In genomic region chr10:8761656-8762055, GRCm38 (mm10) we compare ENCODE assay signal across 9 mouse cellular contexts.
DNase-seq lines count a peak whose midpoint lies in the region; ATAC-seq and TF ChIP-seq lines count a peak whose summit lies in the region.
"Had no signal": no experiment of that assay in that cellular context is flagged by ENCODE, and none has a peak within 500 bp of the region (broad histone marks: within the 10 kb centered on the region; RNA-seq: fewer than 3 reads in every experiment).

No protein-coding gene starts in this region.

- peak overlapping the region; percentile 63 for H3K4me2 ChIP-seq in heart, postnatal 0 days (ENCODE audit: low read depth, low read length)
- H3K4me2 ChIP-seq in forebrain, embryonic 13.5 days, result peak overlapping the region; percentile 54

- no peak for DNase-seq in heart, postnatal 0 days (ENCODE audit: low spot score)
- DNase-seq in heart, adult 9 months (ENCODE audit: low spot score in 2 of 2), result no peak
- DNase-seq in midbrain, embryonic 10.5 days (ENCODE audit: low spot score), result no peak
- no peak for DNase-seq in gastrocnemius, postnatal 10 days
- DNase-seq in urinary bladder, postnatal 36 days (ENCODE audit: low spot score in 2 of 2), result no peak
- DNase-seq in B cell, adult 2 months, result no peak
- DNase-seq: thymus, postnatal 4 days had no signal

- H3K27ac ChIP-seq in heart, postnatal 0 days (ENCODE audit: low read depth), result peak overlapping the region; percentile 62
- peak overlapping the region; percentile 41; the same call in 1 of the 2 replicates for H3K27ac ChIP-seq in forebrain, embryonic 13.5 days
- H3K27ac ChIP-seq in midbrain, embryonic 10.5 days (replicated peaks), result peak overlapping the region; percentile 80

- H3K4me3 ChIP-seq in heart, postnatal 0 days (ENCODE audit: low read depth, low read length), result peak overlapping the region; percentile 36
- peak overlapping the region; percentile 37; the same call in 1 of the 2 replicates for H3K4me3 ChIP-seq in E14TG2a.4 (replicated peaks; ENCODE audit: low read length)
- peak overlapping the region; percentile 23; the same call in 1 of the 2 replicates for H3K4me3 ChIP-seq in forebrain, embryonic 13.5 days
- peak overlapping the region; percentile 45 for H3K4me3 ChIP-seq in midbrain, embryonic 10.5 days

- ATAC-seq in heart, postnatal 0 days (ENCODE audit: insufficient read depth, low read depth), result no peak
- no peak for ATAC-seq in forebrain, embryonic 13.5 days

- peaks cover 8% of the 10 kb centered on the region for H3K4me1 ChIP-seq in heart, postnatal 0 days (ENCODE audit: control insufficient read depth, insufficient read depth)
- peaks cover 62% of the 10 kb centered on the region for H3K4me1 ChIP-seq in E14TG2a.4 (replicated peaks; ENCODE audit: low read depth, low read length)
- peaks cover 41% of the 10 kb centered on the region for H3K4me1 ChIP-seq in forebrain, embryonic 13.5 days
- H3K4me1 ChIP-seq in midbrain, embryonic 10.5 days, result peaks cover 70% of the 10 kb centered on the region

- no peaks in the 10 kb centered on the region for H3K36me3 ChIP-seq in heart, postnatal 0 days (replicated peaks; ENCODE audit: control insufficient read depth, insufficient read depth, low read length)
- H3K36me3 ChIP-seq in E14TG2a.4 (ENCODE audit: insufficient read depth, low read length), result peaks cover 13% of the 10 kb centered on the region
- no peaks in the 10 kb centered on the region for H3K36me3 ChIP-seq in forebrain, embryonic 13.5 days (ENCODE audit: poor library complexity, severe bottlenecking)
- H3K36me3 ChIP-seq in midbrain, embryonic 10.5 days, result no peaks in the 10 kb centered on the region

- peak overlapping the region; percentile 35 for H3K9ac ChIP-seq in heart, postnatal 0 days (replicated peaks; ENCODE audit: low read depth, low read length)
- 0 out of 2 replicates have a peak overlapping the region, but pooled peaks have one; percentile 38 for H3K9ac ChIP-seq in forebrain, embryonic 13.5 days

- H3K9me3 ChIP-seq in heart, postnatal 0 days (replicated peaks; ENCODE audit: control insufficient read depth, low read length), result no peaks in the 10 kb centered on the region
- H3K9me3 ChIP-seq in E14TG2a.4 (ENCODE audit: low read length), result no peaks in the 10 kb centered on the region
- H3K9me3 ChIP-seq in forebrain, embryonic 13.5 days (replicated peaks), result no peaks in the 10 kb centered on the region
- H3K9me3 ChIP-seq in midbrain, embryonic 10.5 days (replicated peaks), result no peaks in the 10 kb centered on the region

- no peaks in the 10 kb centered on the region for H3K27me3 ChIP-seq in heart, postnatal 0 days (ENCODE audit: control insufficient read depth, insufficient read depth, low read length)
- H3K27me3 ChIP-seq in E14TG2a.4 (ENCODE audit: insufficient read depth, low read length), result no peaks in the 10 kb centered on the region
- H3K27me3 ChIP-seq in forebrain, embryonic 13.5 days, result no peaks in the 10 kb centered on the region
- peaks cover 6% of the 10 kb centered on the region; the same call in 1 of the 2 replicates for H3K27me3 ChIP-seq in midbrain, embryonic 10.5 days (ENCODE audit: low read depth, poor library complexity, severe bottlenecking)

- TF ChIP-seq EP300 in heart, postnatal 0 days (IDR thresholded peaks at IDR 0.05; ENCODE audit: low read depth), result no peak

- WGBS in heart, postnatal 0 days, result 52% methylated on average over 9 of the region's 9 CpGs
- 41% methylated on average over 9 of the region's 9 CpGs for WGBS in forebrain, embryonic 13.5 days
- WGBS in midbrain, embryonic 10.5 days, result 60% methylated on average over 9 of the region's 9 CpGs

- TF ChIP-seq CTCF in heart, postnatal 0 days (IDR thresholded peaks at IDR 0.05; ENCODE audit: low read depth), result no peak
- no peak for TF ChIP-seq CTCF in E14TG2a.4 (conservative IDR thresholded peaks at IDR 0.05; ENCODE audit: low read length)
